Mouse (Mus musculus): ENCODE results near the gene 3100002H09Rik.

The 3100002H09Rik gene

GRCm38 (mm10) chr4:124615406-124615960, 4.9 kb upstream of the 3100002H09Rik start:
- no peak for DNase-seq (ENCODE audit: low spot score)

GRCm38 (mm10) chr4:124614189-124614588, 3.6 kb upstream of the 3100002H09Rik start:
- no peak for DNase-seq (ENCODE audit: low spot score)

- DNase-seq (ENCODE audit: low spot score), result no peak
Measured at GRCm38 (mm10) chr4:124611768-124612167, 1.2 kb upstream of the 3100002H09Rik start.

- no peak for DNase-seq (ENCODE audit: low spot score)
Measured at GRCm38 (mm10) chr4:124610066-124610465, 537 bp downstream of the 3100002H09Rik start.

- peak; percentile 37 for DNase-seq (ENCODE audit: low spot score)
Measured at GRCm38 (mm10) chr4:124607166-124607565, 3.4 kb downstream of the 3100002H09Rik start.

- DNase-seq (ENCODE audit: low spot score), result no peak
Measured at GRCm38 (mm10) chr4:124606180-124606579, 4.4 kb downstream of the 3100002H09Rik start.

GRCm38 (mm10) chr4:124605255-124605654, 5.3 kb downstream of the 3100002H09Rik start:
- no peak for DNase-seq (ENCODE audit: low spot score)

GRCm38 (mm10) chr4:124603712-124604111, 6.9 kb downstream of the 3100002H09Rik start:
- DNase-seq (ENCODE audit: low spot score), result no peak

- no peak for DNase-seq (ENCODE audit: low spot score)
Measured at GRCm38 (mm10) chr4:124595929-124596328, 14.7 kb downstream of the 3100002H09Rik start.

GRCm38 (mm10) chr4:124594933-124595332, 15.7 kb downstream of the 3100002H09Rik start:
- DNase-seq (ENCODE audit: low spot score), result peak; percentile 82

GRCm38 (mm10) chr4:124593691-124594090, 16.9 kb downstream of the 3100002H09Rik start:
- no peak for DNase-seq (ENCODE audit: low spot score)

- DNase-seq (ENCODE audit: low spot score), result no peak
Measured at GRCm38 (mm10) chr4:124593210-124593609, 17.4 kb downstream of the 3100002H09Rik start.

GRCm38 (mm10) chr4:124592241-124592640, 18.4 kb downstream of the 3100002H09Rik start:
- DNase-seq (ENCODE audit: low spot score), result peak; percentile 36

GRCm38 (mm10) chr4:124580695-124581094, 29.9 kb downstream of the 3100002H09Rik start:
- no peak for DNase-seq (ENCODE audit: low spot score)

- no peak for DNase-seq (ENCODE audit: low spot score)
Measured at GRCm38 (mm10) chr4:124575955-124576445, 34.6 kb downstream of the 3100002H09Rik start.

GRCm38 (mm10) chr4:124575269-124575954, 35.2 kb downstream of the 3100002H09Rik start:
- peak; percentile 61 for DNase-seq (ENCODE audit: low spot score)

GRCm38 (mm10) chr4:124573586-124573985, 37.0 kb downstream of the 3100002H09Rik start:
- DNase-seq (ENCODE audit: low spot score), result no peak

- peak; percentile 39 for DNase-seq (ENCODE audit: low spot score)
Measured at GRCm38 (mm10) chr4:124570977-124571376, 39.6 kb downstream of the 3100002H09Rik start.

- no peak for DNase-seq (ENCODE audit: low spot score)
Measured at GRCm38 (mm10) chr4:124569661-124570060, 40.9 kb downstream of the 3100002H09Rik start.

GRCm38 (mm10) chr4:124563371-124563770, 47.2 kb downstream of the 3100002H09Rik start:
- DNase-seq (ENCODE audit: low spot score), result no peak

GRCm38 (mm10) chr4:124562721-124563120, 47.9 kb downstream of the 3100002H09Rik start:
- DNase-seq (ENCODE audit: low spot score), result no peak

All from layer of hippocampus, adult 11-12 months (tissue).